Mouse (Mus musculus): ENCODE measurements around the gene Prl3c1.
"Not testable (repeated sequence)": the region's sequence is repeated elsewhere in the genome, so short reads cannot be mapped to it uniquely, and the experiment has no call there.

Prl3c1 gene

GRCm38 (mm10) chr13:27196359-27196758, at the start of gene Prl3c1:
TSS of gene Prl3c1 (plus strand) at chr13:27196659.
- in situ Hi-C loops (cut with MseI, MboI) = no loop called here

GRCm38 (mm10) chr13:27148264-27148663, 48.2 kb upstream of the Prl3c1 start:
- in situ Hi-C loops (cut with MseI, MboI) = no loop called here

- in situ Hi-C loops (cut with MseI, MboI) = not testable (repeated sequence)
Observed at GRCm38 (mm10) chr13:27156490-27156889, 40.0 kb upstream of the Prl3c1 start, which contains the start of gene Prl3d3. TSS of gene Prl3d3 (plus strand) at chr13:27156790.

GRCm38 (mm10) chr13:27241547-27241946, 45.1 kb downstream of the Prl3c1 start, which contains the start of gene Prl3b1:
TSS of gene Prl3b1 (plus strand) at chr13:27241847.
- in situ Hi-C loops (cut with MseI, MboI) = no loop called here

All from mouse trophoblast stem cell (cell line).